Mouse (Mus musculus) forebrain, embryonic 15.5 days (tissue): ENCODE measurements around the gene Dcpp1. TPM values are rescaled to one million over a fixed set of nuclear protein-coding genes. Genes with fewer than 3 reads are reported as not detected.
"Not testable (repeated sequence)": the region's sequence is repeated elsewhere in the genome, so short reads cannot be mapped to it uniquely, and the experiment has no call there.

Experiments
- ATAC-seq: fragments of 200-750 bp; cut with Nextera tagmentation; replicated peaks from 2 replicates; pipeline ENCODE4 v1.8.0; 2017; ENCODE audit warnings: mild to moderate bottlenecking, moderate TSS enrichment, moderate library complexity
- H3K27ac ChIP-seq: fragments of 300-500 bp; sonication (generic); replicated peaks from 2 replicates; pipeline ENCODE4 v1.5.1; 2015; ENCODE audit warnings: mild to moderate bottlenecking, inconsistent platforms
- H3K27me3 ChIP-seq: fragments of 300-500 bp; sonication (generic); 2 replicates; pipeline ENCODE4 v1.6.1; 2015; ENCODE audit warnings: inconsistent platforms
- H3K36me3 ChIP-seq: fragments of 300-500 bp; sonication (generic); 2 replicates; pipeline ENCODE4 v1.6.1; 2015; ENCODE audit warnings: mild to moderate bottlenecking, inconsistent platforms
- H3K4me1 ChIP-seq: fragments of 300-500 bp; sonication (generic); 2 replicates; pipeline ENCODE4 v1.6.1; 2015; ENCODE audit warnings: inconsistent platforms
- H3K4me2 ChIP-seq: fragments of 300-500 bp; sonication (generic); replicated peaks from 2 replicates; pipeline ENCODE4 v1.6.1; 2015; ENCODE audit warnings: mild to moderate bottlenecking, inconsistent platforms
- H3K4me3 ChIP-seq: fragments of 300-500 bp; sonication (generic); 2 replicates; pipeline ENCODE4 v1.5.1; 2015; ENCODE audit warnings: mild to moderate bottlenecking, inconsistent platforms
- H3K9ac ChIP-seq: fragments of 300-500 bp; sonication (generic); replicated peaks from 2 replicates; pipeline ENCODE4 v1.6.1; 2015; ENCODE audit warnings: mild to moderate bottlenecking, inconsistent platforms
- H3K9me3 ChIP-seq: fragments of 300-500 bp; sonication (generic); 2 replicates; pipeline ENCODE4 v1.6.1; 2016; ENCODE audit warnings: inconsistent platforms
- WGBS: fragments of 180-500 bp; shearing (Covaris S2); methylation state at CpG from one replicate; pipeline ENCODE4 v1.1.7; 2015; ENCODE audit warnings: mixed read lengths; 5-methylcytosine and 5-hydroxymethylcytosine counted together
- polyA plus RNA-seq: library from polyadenylated mRNA; unstranded; fragments of >200 nt; fragmentation: Nextera tagmentation; extraction: Ambion mirVana; gene quantifications from 2 replicates; pipeline ENCODE4 v1.2.1, GENCODE M21; 2015

Gene Dcpp1
- not detected in 2 replicates for polyA plus RNA-seq

- H3K4me3 ChIP-seq, ATAC-seq, H3K4me2 ChIP-seq, H3K9ac ChIP-seq, H3K27ac ChIP-seq, H3K27me3 ChIP-seq, H3K4me1 ChIP-seq, H3K9me3 ChIP-seq, H3K36me3 ChIP-seq: not testable (repeated sequence)
- WGBS, result 78% methylated on average over 4 of the region's 4 CpGs
These were observed at the start of gene Dcpp1, which contains the start of gene Dcpp2 for GRCm38 (mm10) chr17:23880576-23880975. Dcpp1 (plus strand) TSS chr17:23880876. Dcpp2 (plus strand) TSS chr17:23880880.

DNA sequence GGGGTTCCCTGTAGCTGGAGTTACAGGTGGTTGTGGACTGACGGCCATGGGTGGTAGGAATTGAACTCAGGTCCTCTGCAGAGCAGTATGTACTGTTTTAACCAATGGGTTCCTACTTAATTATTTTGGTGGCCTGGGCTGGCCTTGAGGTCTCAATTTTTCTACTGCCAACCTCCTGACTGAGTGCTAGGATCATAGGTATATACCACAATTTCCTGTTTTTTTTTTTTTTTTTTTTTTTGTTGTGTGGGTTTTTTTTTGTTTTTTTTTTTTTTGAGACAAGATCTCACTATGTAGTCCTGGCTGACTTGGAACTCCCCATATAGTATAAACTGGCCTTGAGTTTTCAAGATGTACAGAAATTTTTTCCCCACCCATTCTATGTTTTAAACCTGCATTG, 49.5 kb upstream of the Dcpp1 start:
- ATAC-seq, result no peak
- Histone ChIP-seq H3K27ac (no peak overlapping the region), H3K9me3 (no peaks in the 10 kb centered on the region), H3K4me2 (no peak overlapping the region), H3K27me3 (0 out of 2 replicates have a peak, but pooled peaks cover 10% of the 10 kb centered on the region), H3K4me1 (peaks cover 21% of the 10 kb centered on the region), H3K9ac (no peak overlapping the region), H3K4me3 (no peak overlapping the region), H3K36me3 (peaks cover 10% of the 10 kb centered on the region)
- 100% methylated on average over 1 of the region's 1 CpGs for WGBS

DNA sequence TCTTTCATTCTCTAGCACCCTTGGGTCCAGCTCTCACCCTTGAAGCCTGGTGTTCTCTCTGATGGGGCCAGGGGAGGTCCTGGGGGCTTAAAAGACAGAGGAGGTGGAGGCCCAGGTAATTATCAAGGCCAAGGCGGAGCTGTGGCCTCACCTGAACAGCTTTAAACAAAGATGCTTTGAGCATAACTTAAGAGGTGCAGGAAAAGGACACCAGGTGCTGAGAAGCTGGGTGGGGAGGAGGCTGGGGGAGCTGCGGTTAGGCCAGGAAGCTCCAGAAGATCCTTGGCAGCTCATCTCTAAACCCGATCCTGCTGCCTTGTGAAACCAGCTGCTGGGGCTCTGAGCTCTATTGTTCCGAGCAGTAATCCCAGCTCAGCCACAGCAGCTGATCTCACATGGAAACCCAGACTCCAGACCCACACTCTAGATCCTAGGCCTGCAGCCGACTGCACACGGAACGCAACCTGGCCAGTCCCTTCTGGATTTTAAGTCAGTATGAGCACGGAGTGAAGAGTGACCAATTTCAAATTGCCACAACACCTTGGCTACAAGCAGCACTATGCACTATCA, 44.6 kb upstream of the Dcpp1 start, which contains the start of gene Prss33:
Gene Prss33 (minus strand): TSS at position 51 of the 570 bp plus-strand sequence.
- Histone ChIP-seq H3K4me1 (no peaks in the 10 kb centered on the region), H3K4me3 (no peak within 1 kb of the TSS), H3K4me2 (no peak within 1 kb of the TSS), H3K9me3 (no peaks in the 10 kb centered on the region), H3K36me3 (no peaks in the 10 kb centered on the region), H3K9ac (no peak within 1 kb of the TSS), H3K27ac (no peak within 1 kb of the TSS), H3K27me3 (0 out of 2 replicates have a peak, but pooled peaks cover 9% of the 10 kb centered on the region)
- no peak for ATAC-seq
- 53% methylated on average over 8 of the region's 8 CpGs for WGBS

- Histone ChIP-seq H3K36me3 (no peaks in the 10 kb centered on the region), H3K9ac (no peak overlapping the region), H3K4me3 (no peak overlapping the region), H3K27me3 (0 out of 2 replicates have a peak, but pooled peaks cover 3% of the 10 kb centered on the region), H3K27ac (no peak overlapping the region), H3K4me2 (no peak overlapping the region), H3K9me3 (no peaks in the 10 kb centered on the region), H3K4me1 (no peaks in the 10 kb centered on the region)
- 25% methylated on average over 4 of the region's 4 CpGs for WGBS
- ATAC-seq, result no peak
These were observed 39.5 kb upstream of the Dcpp1 start for GRCm38 (mm10) chr17:23841145-23841544.

GRCm38 (mm10) chr17:23843141-23843811, 37.4 kb upstream of the Dcpp1 start:
- Histone ChIP-seq H3K9ac (no peak overlapping the region), H3K27me3 (no peaks in the 10 kb centered on the region), H3K9me3 (no peaks in the 10 kb centered on the region), H3K36me3 (no peaks in the 10 kb centered on the region), H3K4me2 (peak overlapping the region; percentile 19; the same call in 1 of the 2 replicates), H3K27ac (no peak overlapping the region), H3K4me1 (no peaks in the 10 kb centered on the region), H3K4me3 (no peak overlapping the region)
- no peak for ATAC-seq
- 40% methylated on average over 23 of the region's 23 CpGs for WGBS

- Histone ChIP-seq H3K4me2 (peak within 1 kb of the TSS; percentile 19), H3K4me3 (no peak within 1 kb of the TSS), H3K27ac (no peak within 1 kb of the TSS)
These were observed 36.8 kb upstream of the Dcpp1 start, which contains the start of the genes Prss32 and Prss41 for GRCm38 (mm10) chr17:23843812-23844273. Prss32 (plus strand) TSS chr17:23843855. Prss41 (minus strand) TSS chr17:23844172.

DNA sequence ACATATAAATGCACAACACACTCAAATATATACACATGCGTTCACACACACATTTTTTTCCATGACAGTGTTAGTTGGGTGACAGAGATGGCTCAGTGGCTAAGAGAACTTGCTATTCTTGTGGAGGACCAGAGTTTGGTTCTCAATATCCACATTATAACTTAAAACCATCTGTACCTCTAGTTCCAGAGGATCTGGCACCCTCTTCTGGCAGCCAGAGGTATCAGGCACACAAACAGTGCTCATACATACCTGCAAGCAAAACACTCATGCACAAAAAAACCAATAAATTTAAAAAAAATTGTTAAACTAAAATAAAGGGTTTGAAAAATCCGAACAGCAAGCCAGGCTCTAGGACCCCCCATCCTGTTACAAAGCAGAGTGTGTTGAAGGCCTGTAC, 30.6 kb upstream of the Dcpp1 start:
- Histone ChIP-seq H3K4me3 (no peak overlapping the region), H3K4me2 (no peak overlapping the region), H3K27me3 (no peaks in the 10 kb centered on the region), H3K9me3 (no peaks in the 10 kb centered on the region), H3K36me3 (no peaks in the 10 kb centered on the region), H3K4me1 (no peaks in the 10 kb centered on the region), H3K9ac (no peak overlapping the region), H3K27ac (no peak overlapping the region)
- 63% methylated on average over 2 of the region's 2 CpGs for WGBS
- ATAC-seq, result no peak

More at GRCm38 (mm10) chr17:23843812-23844273, 36.8 kb upstream of the Dcpp1 start, which contains the start of the genes Prss32 and Prss41:
- Histone ChIP-seq H3K27me3 (no peaks in the 10 kb centered on the region), H3K36me3 (no peaks in the 10 kb centered on the region), H3K4me1 (no peaks in the 10 kb centered on the region), H3K9ac (no peak within 1 kb of the TSS), H3K9me3 (no peaks in the 10 kb centered on the region)
- WGBS, result 12% methylated on average over 19 of the region's 19 CpGs
- no peak for ATAC-seq

GRCm38 (mm10) chr17:23850853-23851749, 29.6 kb upstream of the Dcpp1 start:
- H3K27ac ChIP-seq, result no peak overlapping the region
- no peak overlapping the region for H3K9ac ChIP-seq
- no peaks in the 10 kb centered on the region for H3K9me3 ChIP-seq
- WGBS, result 61% methylated on average over 18 of the region's 19 CpGs
- no peaks in the 10 kb centered on the region for H3K4me1 ChIP-seq
- H3K36me3 ChIP-seq, result no peaks in the 10 kb centered on the region
- peak; percentile 32; the same call in 1 of the 2 replicates for ATAC-seq
- no peak overlapping the region for H3K4me3 ChIP-seq
- H3K4me2 ChIP-seq, result no peak overlapping the region
- no peaks in the 10 kb centered on the region for H3K27me3 ChIP-seq

GRCm38 (mm10) chr17:23853292-23853691, 27.4 kb upstream of the Dcpp1 start:
- H3K9me3 ChIP-seq, result no peaks in the 10 kb centered on the region

GRCm38 (mm10) chr17:23854229-23854765, 26.4 kb upstream of the Dcpp1 start:
- Histone ChIP-seq H3K9ac (no peak overlapping the region), H3K4me3 (no peak overlapping the region), H3K4me1 (no peaks in the 10 kb centered on the region), H3K4me2 (no peak overlapping the region), H3K27me3 (no peaks in the 10 kb centered on the region), H3K36me3 (no peaks in the 10 kb centered on the region), H3K9me3 (no peaks in the 10 kb centered on the region), H3K27ac (no peak overlapping the region)
- ATAC-seq, result no peak
- 89% methylated on average over 10 of the region's 10 CpGs for WGBS

More at GRCm38 (mm10) chr17:23853292-23853691, 27.4 kb upstream of the Dcpp1 start:
- H3K27me3 ChIP-seq, result no peaks in the 10 kb centered on the region
- ATAC-seq, result no peak
- no peak overlapping the region for H3K4me2 ChIP-seq
- H3K4me3 ChIP-seq, result no peak overlapping the region
- H3K27ac ChIP-seq, result no peak overlapping the region
- 26% methylated on average over 5 of the region's 5 CpGs for WGBS
- H3K36me3 ChIP-seq, result no peaks in the 10 kb centered on the region
- no peaks in the 10 kb centered on the region for H3K4me1 ChIP-seq
- no peak overlapping the region for H3K9ac ChIP-seq

GRCm38 (mm10) chr17:23857193-23857592, 23.5 kb upstream of the Dcpp1 start:
- H3K36me3 ChIP-seq, result no peaks in the 10 kb centered on the region
- H3K4me1 ChIP-seq, result no peaks in the 10 kb centered on the region
- H3K4me2 ChIP-seq, result no peak overlapping the region
- no peak overlapping the region for H3K27ac ChIP-seq
- no peaks in the 10 kb centered on the region for H3K9me3 ChIP-seq
- H3K4me3 ChIP-seq, result no peak overlapping the region
- H3K27me3 ChIP-seq, result no peaks in the 10 kb centered on the region
- H3K9ac ChIP-seq, result no peak overlapping the region
- WGBS, result 89% methylated on average over 6 of the region's 6 CpGs
- ATAC-seq, result no peak
